Mouse (Mus musculus) lung, postnatal 36 days (tissue): ENCODE measurements around the gene Hoxc5.

Source experiments
- DNase-seq: peaks from one replicate; pipeline ENCODE4 v3.0.0; 2022; ENCODE audit warnings: mixed read lengths

The Hoxc5 gene

GRCm38 (mm10) chr15:102967312-102967510 lies at the start of gene Hoxc5:
TSS of gene Hoxc5 (plus strand) at chr15:102967443.
- no peak for DNase-seq

DNA sequence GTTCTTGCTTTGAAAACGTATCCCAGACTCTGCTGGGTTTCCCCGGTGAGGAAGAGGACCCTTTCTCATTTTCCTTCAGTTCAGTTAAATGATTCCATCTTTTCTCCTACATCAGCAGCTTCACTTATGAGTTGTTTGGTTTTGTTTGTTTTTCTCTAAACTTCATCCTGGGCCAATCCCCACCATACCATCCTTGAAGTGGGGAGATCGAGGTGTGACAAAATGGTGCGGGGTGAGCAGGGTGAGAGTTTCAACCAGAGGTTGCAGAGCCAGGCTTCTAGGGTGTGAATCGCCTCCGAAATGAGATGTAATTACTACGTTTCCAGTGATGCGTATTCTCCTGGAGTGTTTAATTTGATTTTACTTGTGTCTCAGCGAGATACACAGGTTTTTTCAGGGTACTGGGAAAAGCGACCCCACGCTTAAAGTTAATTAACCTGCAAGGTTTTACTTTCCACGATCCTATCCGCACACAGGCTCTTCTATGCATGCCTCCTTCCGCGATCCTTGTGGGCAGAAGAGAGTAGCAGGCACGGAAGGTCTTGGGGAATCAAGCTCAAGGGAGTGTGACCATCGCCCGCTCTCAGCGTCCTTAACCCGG lies 49.2 kb upstream of the Hoxc5 start:
- no peak for DNase-seq

DNA sequence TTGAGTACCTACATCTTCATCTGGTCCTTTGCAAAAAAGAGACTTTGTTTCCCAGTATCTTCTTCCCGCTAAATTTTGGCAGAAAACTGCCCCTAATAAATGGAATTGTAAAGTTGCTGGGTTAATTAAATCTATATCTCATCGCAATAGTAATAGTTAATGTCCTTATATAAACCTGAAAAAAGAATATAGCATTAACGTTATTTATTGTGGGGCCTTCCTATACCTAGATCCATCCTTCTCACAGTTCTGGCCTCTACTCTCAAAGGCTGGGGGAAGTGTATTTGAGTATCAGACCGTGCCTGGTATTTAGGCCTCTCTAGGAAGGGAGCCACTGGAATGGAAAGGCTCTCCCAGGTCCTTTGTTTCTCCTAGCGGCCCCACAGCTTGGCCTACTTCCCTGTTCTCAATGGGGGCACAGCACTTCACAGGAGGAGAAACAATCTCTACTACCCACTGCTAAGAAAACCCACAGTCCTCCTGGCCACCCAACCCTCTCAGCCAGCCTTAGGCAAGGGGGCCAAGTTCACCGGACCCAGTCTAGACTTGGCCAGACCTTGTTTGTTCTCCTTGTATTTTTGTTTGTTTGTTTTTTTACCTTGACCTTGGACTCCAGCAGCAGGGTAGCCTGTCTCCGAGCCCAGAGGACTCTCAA lies 48.5 kb upstream of the Hoxc5 start:
- DNase-seq = no peak

- DNase-seq = no peak
Measured at GRCm38 (mm10) chr15:102919336-102920180, 47.7 kb upstream of the Hoxc5 start.

DNA sequence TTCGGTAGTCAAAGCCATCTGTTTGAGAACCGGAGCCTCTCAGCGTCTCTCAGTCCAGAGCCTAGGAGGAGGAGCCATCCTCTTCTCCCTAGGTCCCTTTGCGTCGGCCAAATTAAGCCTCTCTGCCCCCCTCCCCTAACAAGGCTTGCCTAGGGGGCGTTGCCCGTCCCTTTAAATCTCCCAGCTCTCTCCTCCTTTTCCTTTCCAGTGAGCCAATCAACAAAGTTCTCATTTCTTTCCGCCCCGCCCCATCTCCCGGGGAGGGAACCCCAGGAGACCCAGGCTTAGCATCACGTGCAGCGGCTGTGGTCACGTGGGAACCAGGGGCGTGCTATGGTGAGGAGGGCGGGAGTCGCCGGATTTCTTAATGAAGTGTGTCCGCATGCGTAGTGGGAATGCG lies 46.6 kb upstream of the Hoxc5 start:
- peak; percentile 23 for DNase-seq

- DNase-seq = no peak
Measured at GRCm38 (mm10) chr15:102921053-102922011, 45.9 kb upstream of the Hoxc5 start, which contains the start of gene Hoxc13. TSS of gene Hoxc13 (plus strand) at chr15:102921103.

- DNase-seq = no peak
Measured at GRCm38 (mm10) chr15:102922012-102922362, 45.3 kb upstream of the Hoxc5 start.

- DNase-seq = no peak
Measured at GRCm38 (mm10) chr15:102922636-102923500, 44.4 kb upstream of the Hoxc5 start.

DNA sequence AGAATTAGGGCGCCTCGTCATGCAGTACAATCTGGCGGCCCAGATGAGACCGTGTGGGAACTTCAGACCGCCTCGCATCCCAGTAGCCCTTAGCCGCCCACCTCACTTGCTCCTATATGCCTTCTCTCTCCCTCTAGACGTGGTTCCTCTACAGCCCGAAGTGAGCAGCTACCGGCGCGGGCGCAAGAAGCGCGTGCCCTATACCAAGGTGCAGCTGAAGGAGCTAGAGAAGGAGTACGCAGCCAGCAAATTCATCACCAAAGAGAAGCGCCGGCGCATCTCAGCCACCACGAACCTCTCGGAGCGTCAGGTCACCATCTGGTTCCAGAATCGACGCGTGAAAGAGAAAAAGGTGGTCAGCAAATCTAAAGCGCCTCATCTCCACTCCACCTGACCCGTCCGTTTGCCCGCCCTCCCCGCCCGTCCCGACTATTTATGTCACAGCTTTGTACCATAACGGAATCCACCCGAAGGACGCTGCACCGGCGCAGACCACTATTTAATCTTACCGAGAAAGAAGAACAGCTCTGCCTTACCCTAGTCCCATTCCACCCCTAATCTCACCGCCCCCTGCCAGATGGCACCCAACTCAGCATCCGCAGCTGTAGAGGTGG lies 40.1 kb upstream of the Hoxc5 start:
- DNase-seq = no peak

GRCm38 (mm10) chr15:102931706-102932358 lies 35.4 kb upstream of the Hoxc5 start:
- no peak for DNase-seq

GRCm38 (mm10) chr15:102934438-102934837 lies 32.8 kb upstream of the Hoxc5 start:
- DNase-seq = no peak

DNA sequence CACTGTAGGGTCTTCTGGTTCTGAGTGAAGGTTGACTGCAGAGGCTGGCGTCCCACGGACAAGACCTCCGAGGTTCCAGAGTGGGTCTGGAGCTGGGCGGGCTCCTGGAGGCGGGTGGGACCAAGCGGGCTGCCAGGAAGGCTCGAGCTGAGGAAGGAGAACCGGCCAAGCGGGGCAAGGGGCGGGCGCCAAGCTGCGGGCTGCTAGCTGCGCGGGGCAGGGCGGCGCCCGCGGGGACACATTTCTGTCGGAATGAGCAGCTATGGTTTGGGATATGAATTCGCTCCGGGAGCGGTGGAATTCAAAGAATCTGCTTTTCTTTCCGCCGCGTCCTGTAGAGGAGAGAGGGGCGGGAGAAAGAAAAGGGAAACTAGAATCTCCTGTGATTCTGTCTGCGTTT lies 32.3 kb upstream of the Hoxc5 start:
- no peak for DNase-seq

DNA sequence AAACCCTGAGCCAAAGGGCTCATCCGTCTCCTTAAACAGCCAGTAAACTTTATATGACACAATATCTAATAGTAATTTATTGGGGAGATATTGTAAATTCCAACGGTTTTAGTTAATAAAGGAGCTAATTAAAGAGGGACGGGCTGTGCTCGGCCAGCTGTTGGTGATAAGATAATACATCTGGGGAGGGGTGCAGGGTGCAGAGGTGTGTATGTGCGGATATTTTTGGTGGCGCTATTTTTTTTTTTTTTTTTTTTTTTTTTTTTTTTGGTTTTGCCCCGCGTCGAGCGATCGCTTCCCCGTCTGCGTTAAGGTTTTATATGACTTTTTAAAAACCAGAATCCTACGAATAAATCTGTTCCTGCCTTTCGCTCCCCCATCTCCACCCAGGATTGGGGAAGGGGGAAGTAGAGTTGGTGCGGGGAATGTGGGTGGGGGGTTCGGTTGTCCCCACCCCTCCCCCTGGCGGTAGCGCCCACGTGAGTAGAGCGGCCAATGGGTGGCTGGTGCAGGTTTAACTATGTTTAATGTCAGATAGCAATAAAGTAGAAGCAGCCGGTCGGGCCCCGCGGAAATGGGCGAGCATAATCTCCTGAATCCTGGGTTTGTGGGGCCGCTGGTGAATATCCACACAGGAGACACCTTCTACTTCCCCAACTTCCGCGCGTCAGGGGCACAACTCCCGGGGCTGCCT lies 30.8 kb upstream of the Hoxc5 start, which contains the start of gene Hoxc12:
TSS of gene Hoxc12 (plus strand) at position 479 of the 694 bp plus-strand sequence.
- DNase-seq = no peak

GRCm38 (mm10) chr15:102937036-102937666 lies 30.1 kb upstream of the Hoxc5 start:
- DNase-seq = no peak

DNA sequence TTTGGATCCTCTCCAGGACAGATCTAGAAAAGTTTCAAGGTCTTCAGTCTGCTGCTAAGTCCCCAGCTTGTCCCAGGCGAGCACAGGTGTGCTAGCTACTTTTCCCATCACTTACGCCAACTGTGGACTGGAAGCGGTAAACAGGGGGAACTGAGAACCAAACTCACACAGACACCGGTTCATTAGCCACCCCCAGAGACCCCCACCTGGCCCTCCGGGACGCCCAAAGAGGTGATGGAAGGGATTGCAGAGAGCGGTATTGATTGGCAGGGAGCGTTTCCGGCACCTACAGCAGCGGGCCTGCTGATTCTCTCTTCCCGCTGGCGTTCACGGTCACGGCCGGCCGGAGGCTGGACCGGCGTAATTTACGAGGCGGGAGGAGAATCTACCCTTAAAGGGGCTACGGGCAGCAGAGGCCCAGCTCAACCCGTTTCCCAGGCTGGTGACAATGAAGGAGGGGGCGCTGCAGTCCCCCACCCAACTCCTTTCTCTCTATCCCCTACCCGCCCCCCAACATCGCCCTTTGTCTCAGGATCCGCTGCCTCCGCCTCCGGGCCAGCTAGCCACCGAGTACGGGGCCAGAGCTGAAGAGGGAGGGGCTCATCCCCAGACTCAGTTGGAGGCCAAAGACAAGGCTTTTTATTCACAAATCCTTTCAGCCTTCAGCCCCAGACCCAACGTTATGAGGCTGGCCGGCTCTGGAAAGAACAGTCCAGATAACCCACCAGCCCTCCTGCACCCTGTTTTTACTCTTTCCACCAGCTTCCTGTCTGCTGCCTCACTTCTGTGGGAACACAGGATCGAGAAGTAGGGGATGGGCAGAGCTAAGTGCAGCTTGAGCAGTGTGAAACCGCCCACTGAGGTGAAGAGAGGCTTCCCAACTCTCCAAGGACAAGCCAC lies 27.7 kb upstream of the Hoxc5 start:
- no peak for DNase-seq

GRCm38 (mm10) chr15:102942739-102943467 lies 24.3 kb upstream of the Hoxc5 start:
- no peak for DNase-seq

DNA sequence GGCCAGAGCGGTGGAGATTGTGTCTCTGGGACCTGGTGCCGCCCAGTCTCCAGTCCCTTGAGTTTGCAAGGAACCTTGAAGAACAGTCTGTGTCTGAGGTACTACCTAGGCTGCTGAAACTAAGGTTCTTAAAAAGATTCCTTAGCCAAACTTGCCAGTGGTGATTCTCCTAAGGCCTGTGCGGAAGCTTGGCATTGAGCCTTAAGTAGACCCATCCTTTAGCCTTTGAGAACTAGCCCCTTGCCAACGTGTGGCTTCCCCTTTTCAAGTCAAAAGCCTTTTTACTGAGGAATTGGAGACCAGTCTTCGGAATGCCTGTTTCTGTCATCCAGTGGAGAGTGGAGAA lies 23.8 kb upstream of the Hoxc5 start:
- no peak for DNase-seq
